Mouse (Mus musculus) stomach, postnatal 0 days (tissue): ENCODE results near the gene Muc20. TPM values are rescaled to one million over a fixed set of nuclear protein-coding genes. Genes with fewer than 3 reads are reported as not detected.
A peak's percentile ranks its signal among the peaks of the same experiment; 100 is the strongest.

Source experiments
- ATAC-seq: fragments of 200-750 bp; cut with Nextera tagmentation; 2 replicates; pipeline ENCODE4 v1.8.0; 2017; ENCODE audit not compliant: low FRiP score, low TSS enrichment
- DNase-seq: peaks from one replicate; pipeline ENCODE4 v3.0.0-alpha.2; 2016; ENCODE audit warnings: low spot score
- H3K27ac ChIP-seq: fragments of 300-500 bp; sonication (generic); replicated peaks from 2 replicates; pipeline ENCODE4 v1.5.1; 2014; ENCODE audit warnings: mild to moderate bottlenecking, control low read depth
- H3K27me3 ChIP-seq: fragments of 300-500 bp; sonication (generic); 2 replicates; pipeline ENCODE4 v1.6.1; 2014; ENCODE audit warnings: low read length; ENCODE audit not compliant: control insufficient read depth, insufficient read depth
- H3K36me3 ChIP-seq: fragments of 300-500 bp; sonication (generic); 2 replicates; pipeline ENCODE4 v1.6.1; 2014; ENCODE audit warnings: low read length, mixed read lengths; ENCODE audit not compliant: control insufficient read depth, insufficient read depth
- H3K4me1 ChIP-seq: fragments of 300-500 bp; sonication (generic); replicated peaks from 2 replicates; pipeline ENCODE4 v1.6.1; 2014; ENCODE audit warnings: antibody characterized with exemption; ENCODE audit not compliant: control insufficient read depth, insufficient read depth
- H3K4me2 ChIP-seq: fragments of 300-500 bp; sonication (generic); replicated peaks from 2 replicates; pipeline ENCODE4 v1.6.1; 2014; ENCODE audit warnings: low read depth, mild to moderate bottlenecking, control low read depth, moderate library complexity
- H3K4me3 ChIP-seq: fragments of 300-500 bp; sonication (generic); 2 replicates; pipeline ENCODE4 v1.5.1; 2014; ENCODE audit warnings: low read depth, low read length, control low read depth
- H3K9ac ChIP-seq: fragments of 300-500 bp; sonication (generic); 2 replicates; pipeline ENCODE4 v1.6.1; 2014; ENCODE audit warnings: mild to moderate bottlenecking, low read length, control low read depth, mixed read lengths
- H3K9me3 ChIP-seq: fragments of 300-500 bp; sonication (generic); 2 replicates; pipeline ENCODE4 v1.6.1; 2016; ENCODE audit warnings: low read length; ENCODE audit not compliant: control insufficient read depth
- CTCF ChIP-seq: IDR thresholded peaks from 2 replicates; pipeline ENCODE4 v1.5.1; 2016; ENCODE audit warnings: antibody characterized with exemption, low read depth, mild to moderate bottlenecking, moderate library complexity
- EP300 ChIP-seq: optimal IDR thresholded peaks from 2 replicates; pipeline ENCODE3; 2016; ENCODE audit warnings: antibody characterized with exemption
- WGBS: fragments of 180-500 bp; shearing (Covaris S2); extraction: QIAGEN DNeasy Blood & Tissue Kit; methylation state at CpG from one replicate; pipeline ENCODE4 v1.1.7; 2014; 5-methylcytosine and 5-hydroxymethylcytosine counted together
- polyA plus RNA-seq: library from polyadenylated mRNA; unstranded; fragments of >200 nt; fragmentation: Nextera tagmentation; extraction: Ambion mirVana; gene quantifications from 2 replicates; pipeline ENCODE4 v1.2.1, GENCODE M21; 2015

Gene Muc20
- polyA plus RNA-seq, 1 experiment from 2014 or later = 0.51 TPM

- Histone ChIP-seq H3K9me3 (no peaks in the 10 kb centered on the region), H3K4me1 (no peaks in the 10 kb centered on the region), H3K9ac (no peak overlapping the region), H3K27ac (no peak overlapping the region), H3K4me3 (no peak overlapping the region), H3K36me3 (no peaks in the 10 kb centered on the region), H3K4me2 (no peak overlapping the region), H3K27me3 (no peaks in the 10 kb centered on the region)
- 76% methylated on average over 9 of the region's 9 CpGs for WGBS
- no peak for ATAC-seq
- no peak for TF ChIP-seq CTCF
- DNase-seq = no peak
Measured at GRCm38 (mm10) chr16:32741366-32741765, 55.9 kb downstream of the Muc20 start.

DNA sequence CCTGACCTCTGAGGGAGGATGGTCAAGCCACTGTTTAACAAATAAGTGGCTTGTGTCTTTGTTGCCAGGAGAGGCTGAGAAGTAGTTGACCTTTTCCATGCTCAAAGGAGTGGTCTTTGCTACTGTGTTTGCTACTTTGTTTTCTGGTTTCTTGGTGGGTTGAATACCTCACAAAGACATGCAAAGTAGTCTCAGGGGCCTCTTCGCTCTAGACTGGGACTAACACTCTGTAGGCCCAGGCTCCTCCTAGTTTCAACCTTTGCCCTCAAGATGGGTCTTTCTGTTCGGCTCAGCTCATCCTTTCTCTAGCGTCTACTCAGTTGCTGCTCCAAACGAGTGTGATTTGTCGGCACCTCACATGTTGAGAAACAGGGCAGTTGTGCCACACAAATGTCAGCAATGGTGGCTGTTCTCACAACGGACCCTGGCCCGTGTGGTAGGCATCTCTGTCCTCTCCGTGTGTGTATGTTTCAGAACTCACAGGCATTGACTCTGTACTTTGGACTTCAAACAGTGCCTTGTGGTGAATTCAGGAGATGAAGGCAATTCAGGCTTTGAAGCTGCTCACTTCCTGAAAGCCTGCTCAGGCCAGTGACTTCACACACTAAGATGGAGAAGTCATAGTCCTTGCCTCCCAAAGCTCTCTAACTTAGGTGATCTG is 57.1 kb downstream of the Muc20 start:
- Histone ChIP-seq H3K9me3 (no peaks in the 10 kb centered on the region), H3K27ac (peak overlapping the region; percentile 56), H3K36me3 (no peaks in the 10 kb centered on the region), H3K27me3 (no peaks in the 10 kb centered on the region), H3K4me2 (no peak overlapping the region), H3K9ac (no peak overlapping the region), H3K4me3 (no peak overlapping the region), H3K4me1 (no peaks in the 10 kb centered on the region)
- ATAC-seq (peak; percentile 46), DNase-seq (peak; percentile 34)
- no peak for TF ChIP-seq CTCF
- 72% methylated on average over 8 of the region's 8 CpGs for WGBS

DNA sequence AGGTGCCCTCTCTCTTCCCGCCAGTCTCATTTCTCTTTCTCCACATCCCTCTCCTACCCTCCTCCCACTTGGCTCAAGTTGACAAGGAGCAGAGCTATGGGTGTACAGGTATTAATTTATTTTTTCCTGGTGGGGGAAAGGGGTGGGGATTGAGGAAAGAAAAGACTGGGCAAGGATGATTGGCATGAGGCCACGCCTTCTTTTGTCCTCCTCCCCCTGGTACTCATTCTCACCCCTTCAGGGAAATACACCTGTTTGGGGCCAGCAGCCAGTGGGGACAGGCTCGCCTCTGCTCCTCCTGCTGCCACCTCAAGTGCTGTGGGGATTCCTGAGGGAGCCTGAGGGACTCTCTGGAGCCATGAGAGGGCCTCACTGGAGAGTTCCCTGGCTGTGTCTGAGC is 61.2 kb downstream of the Muc20 start:
- Histone ChIP-seq H3K4me2 (no peak overlapping the region), H3K9ac (no peak overlapping the region), H3K27ac (peak overlapping the region; percentile 45), H3K27me3 (no peaks in the 10 kb centered on the region), H3K9me3 (no peaks in the 10 kb centered on the region), H3K4me1 (no peaks in the 10 kb centered on the region), H3K36me3 (no peaks in the 10 kb centered on the region), H3K4me3 (no peak overlapping the region)
- DNase-seq (peak; percentile 69), ATAC-seq (peak; percentile 73)
- 18% methylated on average over 3 of the region's 3 CpGs for WGBS
- TF ChIP-seq CTCF = no peak
- no peak for TF ChIP-seq EP300

DNA sequence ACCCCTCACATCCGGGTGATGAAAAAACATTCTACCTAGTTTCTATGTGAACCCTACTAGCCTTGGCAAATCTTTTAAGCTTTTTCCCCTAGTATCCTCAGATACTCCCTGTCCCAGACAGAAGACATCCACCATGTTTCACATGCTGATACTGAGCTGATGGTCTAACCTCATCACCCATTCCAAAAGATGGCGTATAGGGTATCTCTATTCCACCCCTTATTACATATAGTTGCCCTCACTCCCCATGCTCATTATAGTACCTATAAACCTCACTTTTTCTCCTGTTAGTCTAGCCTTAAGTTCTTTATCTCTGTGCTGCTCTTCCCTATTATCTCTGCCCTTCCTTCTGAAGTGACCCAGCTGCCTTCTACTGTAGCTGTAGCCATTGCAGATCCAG is 61.6 kb downstream of the Muc20 start, which contains the start of gene Muc4:
TSS of gene Muc4 (plus strand) at position 301 of the 400 bp plus-strand sequence.
- ATAC-seq (no peak), DNase-seq (no peak)
- TF ChIP-seq EP300 = no peak
- no peak for TF ChIP-seq CTCF
- Histone ChIP-seq H3K27me3 (no peaks in the 10 kb centered on the region), H3K4me3 (no peak within 1 kb of the TSS), H3K36me3 (no peaks in the 10 kb centered on the region), H3K9ac (no peak within 1 kb of the TSS), H3K9me3 (no peaks in the 10 kb centered on the region), H3K4me1 (no peaks in the 10 kb centered on the region), H3K27ac (peak within 1 kb of the TSS; percentile 45), H3K4me2 (0 out of 2 replicates have a peak within 1 kb of the TSS, but pooled peaks have one; percentile 1)
- 89% methylated on average over 2 of the region's 2 CpGs for WGBS

GRCm38 (mm10) chr16:32733213-32733612 is 64.0 kb downstream of the Muc20 start:
- no peaks in the 10 kb centered on the region for H3K9me3 ChIP-seq
- H3K27me3 ChIP-seq = no peaks in the 10 kb centered on the region
- H3K4me1 ChIP-seq = no peaks in the 10 kb centered on the region
- H3K4me2 ChIP-seq = no peak overlapping the region
- no peak overlapping the region for H3K4me3 ChIP-seq
- H3K9ac ChIP-seq = no peak overlapping the region
- H3K36me3 ChIP-seq = no peaks in the 10 kb centered on the region
- no peak overlapping the region for H3K27ac ChIP-seq
- DNase-seq (no peak), ATAC-seq (no peak)
- no peak for TF ChIP-seq CTCF
- no peak for TF ChIP-seq EP300
- 86% methylated on average over 3 of the region's 3 CpGs for WGBS

- H3K9me3 ChIP-seq = no peaks in the 10 kb centered on the region
- H3K27ac ChIP-seq = no peak overlapping the region
- no peaks in the 10 kb centered on the region for H3K27me3 ChIP-seq
- H3K36me3 ChIP-seq = no peaks in the 10 kb centered on the region
- H3K9ac ChIP-seq = no peak overlapping the region
- H3K4me3 ChIP-seq = no peak overlapping the region
- 18% methylated on average over 1 of the region's 1 CpGs for WGBS
- TF ChIP-seq EP300 = no peak
- TF ChIP-seq CTCF = no peak
- no peak overlapping the region for H3K4me2 ChIP-seq
- DNase-seq = no peak
- no peaks in the 10 kb centered on the region for H3K4me1 ChIP-seq
- peak; percentile 82 for ATAC-seq
Measured at GRCm38 (mm10) chr16:32728730-32729129, 68.5 kb downstream of the Muc20 start.
